Mouse (Mus musculus): ENCODE measurements at regions not wholly inside any gene's neighbourhood (a gene's known extent, or its start where the extent isn't known, plus 50 kb on each side); places are given as distances from the start of the nearest gene placed in this dataset.

GRCm38 (mm10) chr4:84214523-84214922 lies 460.6 kb downstream of the Bnc2 start:
- DNase-seq (ENCODE audit: low read depth, low spot score), result no peak

GRCm38 (mm10) chr4:84218961-84219360 lies 456.1 kb downstream of the Bnc2 start:
- DNase-seq (ENCODE audit: low read depth, low spot score), result no peak

DNA sequence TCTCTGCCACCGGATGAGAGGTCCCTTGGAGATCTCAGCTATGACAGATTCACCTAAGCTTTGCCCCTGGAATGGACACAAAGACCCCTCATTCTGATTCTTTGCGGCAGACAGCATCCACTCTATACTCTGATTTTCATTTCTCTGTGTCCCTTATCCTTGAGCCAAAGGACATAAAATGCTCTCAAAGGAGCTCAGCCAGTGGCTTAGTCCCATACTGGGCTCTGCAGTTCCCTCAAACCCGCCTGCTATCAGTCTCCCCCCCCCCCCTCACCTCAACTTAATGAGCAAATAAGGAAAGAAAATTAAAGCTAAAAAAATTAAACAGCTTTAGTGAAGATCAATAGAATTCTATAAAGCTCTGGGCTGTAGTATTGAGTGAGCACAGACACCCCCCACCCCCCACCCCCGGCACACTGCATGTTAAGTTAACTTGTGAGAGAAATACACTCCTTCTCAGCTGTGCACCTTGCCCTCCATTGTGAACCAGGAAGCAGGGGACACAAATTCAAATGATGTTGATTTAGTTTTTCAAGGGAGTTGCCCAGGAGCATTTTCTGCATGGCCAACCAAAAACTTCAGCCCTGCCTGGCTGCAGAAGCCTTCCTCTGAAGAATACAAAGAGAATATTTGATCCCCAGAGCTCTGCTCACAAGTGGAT lies 452.9 kb downstream of the Bnc2 start:
- DNase-seq (ENCODE audit: low read depth, low spot score), result no peak

DNA sequence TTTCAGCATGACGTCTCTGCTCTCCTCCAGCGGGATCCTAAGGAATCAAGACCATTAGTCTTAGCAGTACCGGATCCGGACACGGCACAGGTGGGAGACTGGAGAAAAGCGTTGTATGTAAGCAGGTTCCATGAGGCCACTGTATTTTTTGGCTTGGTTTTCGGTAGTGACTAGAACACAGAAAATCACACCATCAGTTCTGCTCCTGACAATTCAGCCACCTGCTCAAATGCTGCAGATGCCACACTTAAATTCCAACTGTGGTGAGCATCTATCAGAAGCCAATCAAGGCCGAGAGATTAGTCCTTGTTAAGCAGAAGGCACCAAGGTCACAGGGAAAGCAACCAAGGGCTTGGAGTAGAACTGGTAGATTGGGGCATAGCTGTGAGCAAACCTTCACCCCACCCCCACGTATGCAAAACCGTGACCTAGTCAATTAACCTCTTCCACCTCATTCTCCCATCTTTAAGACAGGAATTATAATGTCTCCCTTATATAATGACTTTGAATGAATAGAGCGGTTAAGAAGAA lies 452.2 kb downstream of the Bnc2 start:
- no peak for DNase-seq (ENCODE audit: low read depth, low spot score)

DNA sequence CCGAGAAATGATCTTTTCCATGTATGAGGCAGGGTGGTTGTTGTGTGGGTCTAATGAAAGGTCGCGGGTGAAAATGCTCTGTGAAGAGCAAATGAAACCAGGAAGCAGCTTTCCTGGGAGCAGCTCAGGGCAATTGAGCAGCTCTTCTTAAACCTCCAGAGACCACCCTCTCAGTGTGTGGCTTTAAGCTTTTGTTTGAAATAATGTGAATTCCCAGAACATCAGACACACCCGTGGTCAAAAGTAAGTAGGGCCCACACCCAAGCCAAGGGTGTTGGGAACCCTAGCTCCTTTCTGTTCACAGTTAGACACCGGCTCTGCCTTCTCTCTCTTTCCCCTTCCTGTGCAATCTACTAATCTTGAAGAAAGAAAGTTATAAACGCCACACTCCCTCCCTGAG lies 450.5 kb downstream of the Bnc2 start:
- no peak for DNase-seq (ENCODE audit: low read depth, low spot score)

Measured in 3T3-L1 (cell line).